Mouse (Mus musculus): ENCODE measurements around the gene Tbx1.
A peak's percentile ranks its signal among the peaks of the same experiment; 100 is the strongest.

Tbx1 gene

GRCm38 (mm10) chr16:18589804-18590790 lies at the start of gene Tbx1:
Gene Tbx1, minus strand, starts transcription at chr16:18590671.
- DNase-seq: no peak

DNA sequence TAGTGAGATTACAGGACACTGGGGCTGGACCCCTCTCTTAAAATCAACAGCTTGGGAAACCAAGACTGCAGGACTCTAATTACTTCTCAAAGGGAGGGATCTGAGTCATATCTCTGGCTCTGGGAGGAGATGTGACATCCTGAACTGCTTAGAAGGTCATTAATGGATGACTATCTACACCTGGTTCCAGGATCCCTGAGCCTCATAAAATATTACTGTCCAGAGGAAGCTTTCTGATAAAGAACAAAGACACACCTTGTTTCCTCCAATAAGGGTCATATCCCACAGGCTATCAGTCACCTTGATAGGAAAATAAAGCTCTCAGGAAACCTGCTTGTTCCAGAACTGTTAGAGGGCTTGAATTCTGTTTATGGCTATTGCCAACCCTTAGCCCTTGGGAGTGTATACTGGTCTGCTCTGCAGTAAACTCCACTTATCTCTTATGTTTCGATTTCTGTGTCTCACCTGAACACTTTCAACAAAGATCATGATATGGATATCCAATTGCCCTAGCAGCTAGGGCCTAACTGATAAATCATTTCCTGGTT lies 49.0 kb upstream of the Tbx1 start:
- no peak for DNase-seq

- DNase-seq: no peak
Measured at GRCm38 (mm10) chr16:18638396-18638795, 47.9 kb upstream of the Tbx1 start.

DNA sequence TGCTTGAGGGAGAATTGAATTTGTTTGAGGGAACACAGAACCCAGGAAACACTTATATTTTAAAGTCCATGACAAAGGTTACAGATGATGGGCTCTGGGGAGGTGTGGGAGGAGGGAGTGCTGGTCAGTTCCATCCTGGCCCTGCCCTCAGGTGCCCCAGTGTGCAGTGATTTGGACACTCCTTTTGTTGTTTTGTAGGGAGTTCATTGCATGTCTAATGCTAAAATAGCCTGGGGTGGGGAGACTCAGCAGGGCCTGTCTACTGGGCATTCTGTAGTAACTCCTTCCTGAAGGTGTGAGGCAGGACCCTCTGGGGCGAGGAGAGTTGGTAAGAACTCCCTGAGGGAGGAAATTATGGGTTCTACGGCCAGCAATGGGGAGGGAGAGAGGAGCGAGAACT lies 46.3 kb upstream of the Tbx1 start:
- DNase-seq: no peak

- no peak for DNase-seq
Measured at GRCm38 (mm10) chr16:18636401-18636800, 45.9 kb upstream of the Tbx1 start.

DNA sequence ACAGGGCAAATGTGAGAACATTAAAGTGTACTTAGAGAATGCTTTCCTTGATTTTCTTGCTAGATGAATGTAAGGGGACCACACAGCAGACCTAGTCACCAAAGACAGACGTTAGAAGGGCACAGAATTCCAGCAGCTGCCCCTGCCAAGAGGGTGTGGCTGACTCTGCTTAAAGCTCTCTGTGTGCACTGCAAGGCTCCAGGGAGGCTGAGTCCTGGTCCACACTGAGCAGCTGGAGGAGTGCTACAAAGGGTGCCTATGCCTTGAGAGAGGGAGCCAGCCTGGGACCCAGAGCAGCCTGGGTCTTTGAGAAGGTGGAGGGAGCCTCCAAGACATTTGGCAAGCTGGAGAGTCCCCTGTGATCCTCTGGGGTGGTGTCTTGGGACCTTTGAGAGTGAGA lies 42.9 kb upstream of the Tbx1 start:
- DNase-seq: no peak

DNA sequence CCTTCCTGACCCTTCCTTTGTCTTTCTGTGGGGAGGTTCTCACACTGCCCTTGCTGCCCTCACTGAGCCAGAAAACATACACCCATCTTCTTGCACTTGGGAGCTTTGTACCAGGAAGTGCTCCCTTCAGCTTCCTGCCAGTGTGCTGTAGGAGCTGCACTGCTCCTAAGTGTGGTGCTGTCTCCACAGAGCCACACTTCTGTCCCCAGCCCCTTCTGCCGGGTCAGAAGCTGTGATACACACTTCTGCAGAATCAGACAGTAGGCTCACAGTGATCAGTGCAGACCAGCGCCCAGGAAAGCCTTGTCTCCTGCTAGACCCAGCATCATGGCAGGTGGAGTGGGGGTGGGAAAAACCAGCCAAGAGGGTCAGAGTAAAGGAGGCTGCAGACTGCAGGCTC lies 42.3 kb upstream of the Tbx1 start:
- DNase-seq: no peak

DNA sequence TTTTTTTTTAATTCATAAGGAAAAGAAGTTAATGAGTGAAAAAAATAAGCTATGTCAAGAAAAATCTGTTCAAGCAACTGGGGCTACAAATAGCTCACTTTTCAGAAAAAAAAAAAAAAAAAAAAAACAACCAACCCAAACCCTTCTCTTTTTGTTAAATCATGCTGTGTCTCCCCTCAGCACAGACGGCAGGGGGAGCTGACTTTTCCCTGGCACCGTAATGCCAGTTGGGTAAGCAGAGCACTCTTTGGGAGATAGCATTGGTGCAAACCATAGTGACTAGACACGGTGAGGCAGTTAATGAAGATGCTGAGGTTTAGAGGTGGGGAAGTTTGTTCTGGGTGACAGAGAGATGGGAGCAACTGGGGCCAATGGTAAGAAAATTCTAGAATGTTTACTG lies 41.6 kb upstream of the Tbx1 start:
- no peak for DNase-seq

GRCm38 (mm10) chr16:18631141-18631540 lies 40.7 kb upstream of the Tbx1 start:
- no peak for DNase-seq

- DNase-seq: no peak
Measured at GRCm38 (mm10) chr16:18630291-18630690, 39.8 kb upstream of the Tbx1 start.

- DNase-seq: peak; percentile 77 to 89
Measured at GRCm38 (mm10) chr16:18629390-18630231, 39.1 kb upstream of the Tbx1 start, which contains the start of gene Sept5. Gene Sept5, minus strand, starts transcription at chr16:18629954.

- DNase-seq: peak in 1 of 2 experiments; percentile 21
Measured at GRCm38 (mm10) chr16:18628948-18629340, 38.5 kb upstream of the Tbx1 start.

DNA sequence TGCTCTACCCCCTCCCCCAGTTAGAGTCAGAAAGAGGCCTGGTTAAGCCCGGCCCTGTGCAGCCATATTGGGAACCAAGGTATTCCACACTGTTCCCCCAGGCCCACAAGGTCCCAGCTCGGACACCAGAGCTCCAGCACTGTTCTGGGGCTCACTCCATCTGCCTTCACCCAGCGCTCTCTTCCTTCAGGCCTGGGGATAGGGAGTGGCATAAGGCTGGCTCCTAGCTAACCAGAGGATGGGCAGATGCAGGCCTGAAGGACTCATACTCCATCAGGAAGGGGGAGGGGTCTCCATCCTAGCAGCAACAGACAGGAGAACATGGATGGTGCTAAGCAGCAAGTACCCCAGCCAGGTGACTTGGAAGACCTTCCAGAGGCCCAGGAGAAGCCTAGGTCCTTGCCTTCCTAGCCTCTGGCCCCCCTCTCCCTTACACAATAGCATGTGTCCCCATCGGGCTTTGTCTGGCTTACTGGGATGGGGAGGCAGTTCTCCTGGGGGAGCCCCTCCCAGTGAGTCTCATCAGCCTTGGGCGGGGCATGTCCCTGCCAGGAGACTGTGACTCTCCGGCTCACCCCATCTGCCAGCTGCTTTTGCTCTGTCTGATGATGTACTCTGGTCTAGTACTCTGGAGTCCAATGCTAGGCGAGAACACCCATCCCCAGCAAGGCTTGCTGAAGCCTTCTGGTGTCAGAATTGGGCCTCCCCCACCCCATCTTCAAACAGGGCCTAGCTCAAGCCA lies 37.9 kb upstream of the Tbx1 start:
- DNase-seq: peak in 1 of 2 experiments; percentile 9

DNA sequence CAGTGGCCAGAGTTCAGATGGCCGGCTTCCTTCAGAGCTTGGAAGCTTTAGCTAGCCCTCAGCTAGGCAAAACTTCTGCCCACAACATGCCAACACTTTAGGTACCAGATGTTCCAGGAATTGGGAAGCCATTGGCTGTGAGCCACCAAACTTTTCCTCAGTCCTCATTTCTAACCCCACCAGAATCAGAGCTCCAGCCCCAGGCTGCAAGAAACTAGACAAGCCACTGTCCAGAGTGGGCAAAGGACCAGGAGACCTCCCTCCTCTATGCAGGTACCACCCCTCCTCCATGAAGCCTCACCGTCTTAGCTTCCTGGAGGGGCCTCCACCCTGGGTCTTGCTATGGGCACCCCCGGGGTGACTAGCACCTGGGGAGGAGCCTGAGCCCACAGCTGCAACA lies 36.7 kb upstream of the Tbx1 start:
- peak in 1 of 2 experiments; percentile 14 for DNase-seq

- peak; percentile 90 for DNase-seq
Measured at GRCm38 (mm10) chr16:18626376-18626878, 36.0 kb upstream of the Tbx1 start, which contains the start of gene Gm49601. Gene Gm49601, minus strand, starts transcription at chr16:18626427.

GRCm38 (mm10) chr16:18625791-18626311 lies 35.4 kb upstream of the Tbx1 start:
- DNase-seq: peak; percentile 39 to 45

DNA sequence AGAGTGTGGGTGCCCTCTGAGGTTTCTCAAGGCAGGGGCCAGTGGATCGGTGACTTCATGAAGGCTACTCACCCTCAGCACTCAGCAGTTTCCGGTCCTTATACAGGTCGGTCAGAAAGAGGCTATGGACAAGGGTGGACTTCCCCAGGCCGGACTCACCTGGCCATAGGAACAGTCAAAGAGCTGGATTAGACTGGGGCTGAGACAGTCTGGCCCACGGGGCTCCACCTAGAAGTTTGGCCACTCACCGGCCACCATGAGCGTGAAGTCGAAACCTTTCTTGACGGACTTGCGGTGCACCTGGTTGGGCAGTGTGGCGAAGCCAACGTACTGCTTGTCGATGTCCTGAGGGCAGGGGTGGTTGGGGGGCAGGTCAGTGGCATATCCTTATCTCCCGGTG lies 34.6 kb upstream of the Tbx1 start:
- peak in 1 of 2 experiments; percentile 12 for DNase-seq

GRCm38 (mm10) chr16:18624641-18625040 lies 34.2 kb upstream of the Tbx1 start:
- no peak for DNase-seq

GRCm38 (mm10) chr16:18623751-18624540 lies 33.5 kb upstream of the Tbx1 start:
- DNase-seq: peak; percentile 51 to 56

- peak in 1 of 2 experiments; percentile 34 for DNase-seq
Measured at GRCm38 (mm10) chr16:18622916-18623750, 32.7 kb upstream of the Tbx1 start.

All from cerebellum, postnatal 36 days (tissue).